Mouse (Mus musculus): Measurements from ENCODE around the gene Bhlha9. TPM values are rescaled to one million over a fixed set of nuclear protein-coding genes. Genes with fewer than 3 reads are reported as not detected.

The Bhlha9 gene
- polyA plus RNA-seq, 1 experiment from 2014 or later, result 0.19 TPM

- Histone ChIP-seq H3K27me3 (ENCODE audit: control insufficient read depth, insufficient read depth, low read length) (no peaks in the 10 kb centered on the region), H3K9me3 (ENCODE audit: control insufficient read depth, low read length) (no peaks in the 10 kb centered on the region), H3K4me2 (replicated peaks; ENCODE audit: low read depth, low read length) (no peak overlapping the region), H3K9ac (ENCODE audit: low read depth, low read length) (no peak overlapping the region), H3K4me1 (replicated peaks; ENCODE audit: control insufficient read depth, insufficient read depth, low read length) (no peaks in the 10 kb centered on the region), H3K27ac (ENCODE audit: low read depth, low read length) (no peak overlapping the region), H3K4me3 (ENCODE audit: low read depth, low read length) (no peak overlapping the region), H3K36me3 (ENCODE audit: control insufficient read depth, insufficient read depth, low read length) (no peaks in the 10 kb centered on the region)
- 75% methylated on average over 3 of the region's 3 CpGs for WGBS
- no peak for DNase-seq (ENCODE audit: low spot score)
- ATAC-seq (ENCODE audit: low FRiP score), result no peak
Measured at GRCm38 (mm10) chr11:76652838-76653334, 19.4 kb upstream of the Bhlha9 start.

GRCm38 (mm10) chr11:76655106-76655505 is 17.2 kb upstream of the Bhlha9 start:
- Histone ChIP-seq H3K27me3 (ENCODE audit: control insufficient read depth, insufficient read depth, low read length) (no peaks in the 10 kb centered on the region), H3K9ac (ENCODE audit: low read depth, low read length) (no peak overlapping the region), H3K4me3 (ENCODE audit: low read depth, low read length) (no peak overlapping the region), H3K27ac (ENCODE audit: low read depth, low read length) (no peak overlapping the region), H3K4me1 (replicated peaks; ENCODE audit: control insufficient read depth, insufficient read depth, low read length) (no peaks in the 10 kb centered on the region), H3K36me3 (ENCODE audit: control insufficient read depth, insufficient read depth, low read length) (no peaks in the 10 kb centered on the region), H3K4me2 (replicated peaks; ENCODE audit: low read depth, low read length) (peak overlapping the region; percentile 21; the same call in 1 of the 2 replicates), H3K9me3 (ENCODE audit: control insufficient read depth, low read length) (no peaks in the 10 kb centered on the region)
- peak; percentile 74 for DNase-seq (ENCODE audit: low spot score)
- WGBS, result 7% methylated on average over 10 of the region's 10 CpGs
- no peak for ATAC-seq (ENCODE audit: low FRiP score)

GRCm38 (mm10) chr11:76657450-76657970 is 14.8 kb upstream of the Bhlha9 start:
- Histone ChIP-seq H3K4me2 (replicated peaks; ENCODE audit: low read depth, low read length) (no peak overlapping the region), H3K9me3 (ENCODE audit: control insufficient read depth, low read length) (no peaks in the 10 kb centered on the region), H3K27ac (ENCODE audit: low read depth, low read length) (no peak overlapping the region), H3K9ac (ENCODE audit: low read depth, low read length) (no peak overlapping the region), H3K4me1 (replicated peaks; ENCODE audit: control insufficient read depth, insufficient read depth, low read length) (no peaks in the 10 kb centered on the region), H3K4me3 (ENCODE audit: low read depth, low read length) (no peak overlapping the region), H3K27me3 (ENCODE audit: control insufficient read depth, insufficient read depth, low read length) (no peaks in the 10 kb centered on the region), H3K36me3 (ENCODE audit: control insufficient read depth, insufficient read depth, low read length) (no peaks in the 10 kb centered on the region)
- no peak for DNase-seq (ENCODE audit: low spot score)
- 44% methylated on average over 4 of the region's 4 CpGs for WGBS
- no peak for ATAC-seq (ENCODE audit: low FRiP score)

GRCm38 (mm10) chr11:76659138-76659930 is 12.9 kb upstream of the Bhlha9 start:
- H3K27ac ChIP-seq (ENCODE audit: low read depth, low read length), result no peak overlapping the region
- no peak overlapping the region for H3K4me2 ChIP-seq (replicated peaks; ENCODE audit: low read depth, low read length)
- no peak overlapping the region for H3K4me3 ChIP-seq (ENCODE audit: low read depth, low read length)
- no peaks in the 10 kb centered on the region for H3K9me3 ChIP-seq (ENCODE audit: control insufficient read depth, low read length)
- WGBS, result 74% methylated on average over 13 of the region's 14 CpGs
- no peaks in the 10 kb centered on the region for H3K36me3 ChIP-seq (ENCODE audit: control insufficient read depth, insufficient read depth, low read length)
- no peak for ATAC-seq (ENCODE audit: low FRiP score)
- H3K4me1 ChIP-seq (replicated peaks; ENCODE audit: control insufficient read depth, insufficient read depth, low read length), result no peaks in the 10 kb centered on the region
- H3K27me3 ChIP-seq (ENCODE audit: control insufficient read depth, insufficient read depth, low read length), result no peaks in the 10 kb centered on the region
- H3K9ac ChIP-seq (ENCODE audit: low read depth, low read length), result no peak overlapping the region
- DNase-seq (ENCODE audit: low spot score), result no peak

- no peaks in the 10 kb centered on the region for H3K36me3 ChIP-seq (ENCODE audit: control insufficient read depth, insufficient read depth, low read length)
- H3K4me2 ChIP-seq (replicated peaks; ENCODE audit: low read depth, low read length), result no peak overlapping the region
- ATAC-seq (ENCODE audit: low FRiP score) (no peak), DNase-seq (ENCODE audit: low spot score) (no peak)
- peaks cover 13% of the 10 kb centered on the region; the same call in 1 of the 2 replicates for H3K27me3 ChIP-seq (ENCODE audit: control insufficient read depth, insufficient read depth, low read length)
- no peak overlapping the region for H3K9ac ChIP-seq (ENCODE audit: low read depth, low read length)
- H3K4me3 ChIP-seq (ENCODE audit: low read depth, low read length), result no peak overlapping the region
- no peaks in the 10 kb centered on the region for H3K9me3 ChIP-seq (ENCODE audit: control insufficient read depth, low read length)
- no peaks in the 10 kb centered on the region for H3K4me1 ChIP-seq (replicated peaks; ENCODE audit: control insufficient read depth, insufficient read depth, low read length)
- no peak overlapping the region for H3K27ac ChIP-seq (ENCODE audit: low read depth, low read length)
- 71% methylated on average over 7 of the region's 7 CpGs for WGBS
Measured at GRCm38 (mm10) chr11:76661790-76662468, 10.3 kb upstream of the Bhlha9 start.

- Histone ChIP-seq H3K9me3 (ENCODE audit: control insufficient read depth, low read length) (no peaks in the 10 kb centered on the region), H3K4me2 (replicated peaks; ENCODE audit: low read depth, low read length) (peak overlapping the region; percentile 63), H3K4me1 (replicated peaks; ENCODE audit: control insufficient read depth, insufficient read depth, low read length) (no peaks in the 10 kb centered on the region), H3K4me3 (ENCODE audit: low read depth, low read length) (peak overlapping the region; percentile 28), H3K36me3 (ENCODE audit: control insufficient read depth, insufficient read depth, low read length) (no peaks in the 10 kb centered on the region), H3K27me3 (ENCODE audit: control insufficient read depth, insufficient read depth, low read length) (peaks cover 27% of the 10 kb centered on the region), H3K9ac (ENCODE audit: low read depth, low read length) (0 out of 2 replicates have a peak overlapping the region, but pooled peaks have one; percentile 37), H3K27ac (ENCODE audit: low read depth, low read length) (no peak overlapping the region)
- 9% methylated on average over 35 of the region's 35 CpGs for WGBS
- no peak for ATAC-seq (ENCODE audit: low FRiP score)
- DNase-seq (ENCODE audit: low spot score), result peak; percentile 52
Measured at GRCm38 (mm10) chr11:76666002-76666649, 6.1 kb upstream of the Bhlha9 start.

- H3K4me3 ChIP-seq (ENCODE audit: low read depth, low read length), result no peak overlapping the region
- H3K4me1 ChIP-seq (replicated peaks; ENCODE audit: control insufficient read depth, insufficient read depth, low read length), result no peaks in the 10 kb centered on the region
- 32% methylated on average over 4 of the region's 4 CpGs for WGBS
- peaks cover 44% of the 10 kb centered on the region for H3K27me3 ChIP-seq (ENCODE audit: control insufficient read depth, insufficient read depth, low read length)
- H3K4me2 ChIP-seq (replicated peaks; ENCODE audit: low read depth, low read length), result no peak overlapping the region
- ATAC-seq (ENCODE audit: low FRiP score), result no peak
- no peak for DNase-seq (ENCODE audit: low spot score)
- no peaks in the 10 kb centered on the region for H3K9me3 ChIP-seq (ENCODE audit: control insufficient read depth, low read length)
- no peak overlapping the region for H3K27ac ChIP-seq (ENCODE audit: low read depth, low read length)
- no peak overlapping the region for H3K9ac ChIP-seq (ENCODE audit: low read depth, low read length)
- H3K36me3 ChIP-seq (ENCODE audit: control insufficient read depth, insufficient read depth, low read length), result no peaks in the 10 kb centered on the region
Measured at GRCm38 (mm10) chr11:76667807-76668206, 4.5 kb upstream of the Bhlha9 start.

- WGBS, result 3% methylated on average over 64 of the region's 64 CpGs
- Histone ChIP-seq H3K27ac (ENCODE audit: low read depth, low read length) (no peak overlapping the region), H3K4me2 (replicated peaks; ENCODE audit: low read depth, low read length) (peak overlapping the region; percentile 58), H3K36me3 (ENCODE audit: control insufficient read depth, insufficient read depth, low read length) (no peaks in the 10 kb centered on the region), H3K27me3 (ENCODE audit: control insufficient read depth, insufficient read depth, low read length) (peaks cover 44% of the 10 kb centered on the region), H3K4me3 (ENCODE audit: low read depth, low read length) (peak overlapping the region; percentile 34), H3K9ac (ENCODE audit: low read depth, low read length) (peak overlapping the region; percentile 28; the same call in 1 of the 2 replicates), H3K4me1 (replicated peaks; ENCODE audit: control insufficient read depth, insufficient read depth, low read length) (no peaks in the 10 kb centered on the region), H3K9me3 (ENCODE audit: control insufficient read depth, low read length) (no peaks in the 10 kb centered on the region)
- peak; percentile 55 for DNase-seq (ENCODE audit: low spot score)
- ATAC-seq (ENCODE audit: low FRiP score), result no peak
Measured at GRCm38 (mm10) chr11:76672561-76673384, 503 bp downstream of the Bhlha9 start.
